21 mouse cellular contexts compared by ENCODE assay signal in the genomic region with DNA sequence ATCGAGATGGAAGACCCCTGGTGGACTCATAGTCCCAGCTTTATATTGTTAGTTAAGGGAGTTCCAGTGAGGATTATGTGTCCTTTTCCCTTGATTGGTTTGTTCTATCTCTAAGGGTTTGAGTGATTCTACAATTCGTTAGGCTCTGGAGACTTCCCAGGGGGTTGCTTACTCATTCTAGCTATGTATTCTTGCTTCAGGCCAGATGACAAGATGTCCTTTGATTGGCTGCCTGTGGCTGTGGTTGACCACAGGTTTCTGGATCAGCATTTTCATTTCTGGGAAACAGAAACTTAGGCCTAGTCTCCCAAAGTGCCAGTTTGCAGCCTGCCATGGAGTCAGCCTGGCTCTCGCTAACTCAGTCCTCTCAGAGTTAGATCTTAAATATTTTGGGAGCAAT.
"Had no signal": no experiment of that assay in that cellular context is flagged by ENCODE, and none has a peak within 500 bp of the region (broad histone marks: within the 10 kb centered on the region; RNA-seq: fewer than 3 reads in every experiment).

No protein-coding gene starts in this region.

- H3K36me3 ChIP-seq: kidney, embryonic 15.5 days; midbrain, embryonic 10.5 days; midbrain, embryonic 13.5 days had no signal

- ATAC-seq: liver, postnatal 0 days; lung, postnatal 0 days; midbrain, embryonic 13.5 days; midbrain, embryonic 16.5 days had no signal

- H3K9ac ChIP-seq: kidney, embryonic 15.5 days; liver, embryonic 14.5 days; liver, postnatal 0 days; lung, embryonic 14.5 days; midbrain, embryonic 13.5 days had no signal

- H3K9me3 ChIP-seq: kidney, embryonic 15.5 days; megakaryocyte, embryonic 14.5 days; midbrain, embryonic 10.5 days; midbrain, embryonic 13.5 days had no signal

- H3K27me3 ChIP-seq: kidney, embryonic 15.5 days; midbrain, embryonic 13.5 days had no signal

- H3K4me1 ChIP-seq: kidney, embryonic 15.5 days; megakaryocyte, embryonic 14.5 days; midbrain, embryonic 10.5 days; midbrain, embryonic 13.5 days had no signal

- DNase-seq: kidney, adult 2 months; kidney, postnatal 10 days; kidney, postnatal 36 days; liver, postnatal 0 days; lung, embryonic 14.5 days; right cerebral cortex, adult 18-20 months; right cerebral cortex, postnatal 14 days; right cerebral cortex, postnatal 4 days; thymus, adult 2 months; thymus, postnatal 14 days; thymus, postnatal 4 days had no signal

- H3K27ac ChIP-seq: kidney, embryonic 15.5 days; liver, embryonic 14.5 days; macrophage; midbrain, embryonic 10.5 days; midbrain, embryonic 13.5 days; stomach, postnatal 0 days had no signal

- H3K4me2 ChIP-seq: kidney, embryonic 15.5 days; liver, embryonic 11.5 days; lung, embryonic 14.5 days; midbrain, embryonic 13.5 days had no signal

- H3K4me3 ChIP-seq: kidney, embryonic 15.5 days; megakaryocyte, embryonic 14.5 days; midbrain, embryonic 10.5 days; midbrain, embryonic 13.5 days had no signal
